Mouse (Mus musculus) kidney, postnatal 4 days (tissue): Measurements from ENCODE around the gene Toe1.
"Not testable (repeated sequence)": the region's sequence is repeated elsewhere in the genome, so short reads cannot be mapped to it uniquely, and the experiment has no call there.

Experiments
- DNase-seq, 2 experiments: peaks; one replicate each; pipeline ENCODE4 v3.0.0; 2021; ENCODE audit warnings: mixed read lengths in 2 of 2

Gene Toe1

DNA sequence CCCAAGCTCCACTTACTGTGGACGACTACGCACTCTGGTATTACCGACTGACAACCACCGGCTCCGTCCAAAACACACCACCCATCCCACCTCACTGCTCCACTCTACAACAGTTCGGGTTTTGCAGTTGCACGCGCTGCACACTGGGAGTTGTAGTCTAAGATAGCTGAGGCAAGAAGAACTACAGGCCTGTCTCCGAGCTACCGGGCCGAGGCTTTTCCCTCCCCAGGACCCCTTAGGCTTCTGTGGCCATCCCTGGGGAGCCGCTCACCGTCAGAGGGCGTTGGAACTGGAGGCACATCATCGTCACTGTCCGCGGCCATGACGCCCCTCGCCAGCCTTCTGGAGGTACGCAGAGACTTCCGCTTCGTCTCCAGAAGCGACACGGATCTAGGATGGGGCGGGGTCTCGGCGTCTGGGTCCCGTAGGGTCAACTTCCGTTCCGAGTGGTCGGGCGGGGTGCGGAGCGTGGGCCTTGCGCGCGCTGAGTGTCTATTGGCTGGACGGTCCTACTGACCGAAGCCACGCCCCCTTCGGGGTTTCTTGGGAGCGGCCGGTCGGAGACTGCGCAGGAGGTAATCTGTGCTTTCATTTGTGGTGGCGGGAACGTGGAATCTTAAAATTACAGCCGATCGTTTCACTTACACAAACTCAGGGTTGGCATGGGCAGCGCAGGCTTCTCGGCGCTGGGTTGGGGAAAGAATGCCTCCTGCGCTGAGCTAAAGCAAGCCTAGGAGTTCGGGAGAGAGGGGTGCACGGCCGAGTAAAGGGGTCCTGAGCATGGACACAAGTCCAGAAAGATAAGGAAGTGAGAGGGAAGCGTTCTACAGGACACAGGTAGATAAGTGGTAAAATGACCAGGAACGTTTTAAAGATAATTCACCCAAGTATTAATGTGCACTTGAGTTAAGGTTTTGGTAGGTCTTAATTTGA, at the start of gene Toe1, which contains the start of gene Mutyh:
TSS of gene Toe1 (minus strand) at position 444 of the 933 bp plus-strand sequence.
TSS of gene Mutyh (plus strand) at position 527 of the 933 bp plus-strand sequence.
- peak; percentile 96 to 98 for DNase-seq

DNA sequence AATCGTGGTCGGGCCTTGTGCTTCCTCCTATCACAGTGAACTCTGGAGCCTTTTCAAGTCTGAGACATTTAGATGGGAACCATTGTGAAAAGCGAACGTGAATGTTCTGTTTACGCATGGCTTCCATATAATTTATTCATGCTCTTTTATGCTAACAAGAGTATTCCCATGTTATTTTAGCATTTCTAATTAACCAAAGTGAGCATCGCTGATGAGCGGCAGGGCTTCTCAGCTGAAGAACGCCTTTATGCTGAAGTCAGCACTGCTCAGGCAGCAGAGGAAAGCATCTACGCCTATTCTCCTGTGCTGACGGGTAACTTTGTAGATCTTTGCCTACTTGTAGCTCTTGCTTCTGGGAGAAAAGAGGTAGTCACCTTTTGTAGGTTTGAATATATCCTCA, 49.8 kb upstream of the Toe1 start:
- no peak for DNase-seq

DNA sequence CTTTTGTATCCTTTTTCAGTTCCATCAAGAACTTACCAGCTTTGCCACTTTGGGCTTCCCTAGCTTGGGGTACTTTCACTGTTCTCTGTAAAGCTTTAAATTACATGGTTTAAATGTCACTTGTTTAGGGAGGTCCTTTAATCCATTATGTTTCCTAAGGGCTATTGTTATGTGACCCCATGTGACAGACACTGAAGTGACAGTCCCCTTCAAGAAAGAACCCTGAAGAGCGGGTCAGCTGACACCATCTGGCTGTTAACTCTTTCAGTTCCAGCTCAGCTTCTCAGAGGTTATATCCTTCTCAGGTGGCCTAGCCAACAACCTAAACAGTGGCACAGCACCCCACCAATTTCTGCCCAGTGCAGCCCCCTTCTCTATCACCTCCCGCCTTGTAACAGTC, 46.8 kb upstream of the Toe1 start:
- DNase-seq = no peak

DNA sequence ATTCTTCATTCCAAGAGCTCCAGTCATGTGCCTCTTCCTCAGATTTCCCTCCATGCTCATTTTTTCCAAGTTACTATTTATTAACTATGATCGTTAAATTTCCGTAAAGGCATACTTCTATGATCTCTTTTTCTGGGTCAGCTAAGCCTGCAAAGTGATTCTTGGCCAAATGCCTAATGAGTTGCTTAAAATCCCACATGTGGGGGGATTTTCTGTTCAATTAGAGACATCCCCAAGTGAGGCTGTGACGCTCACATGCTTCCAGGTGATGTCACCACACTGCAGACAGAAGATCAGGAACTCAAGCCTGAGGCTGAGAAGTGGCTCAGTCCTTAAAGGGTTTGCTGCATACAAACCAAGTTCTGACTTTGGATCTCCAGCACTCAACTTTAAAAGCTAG, 42.5 kb upstream of the Toe1 start:
- no peak for DNase-seq

DNA sequence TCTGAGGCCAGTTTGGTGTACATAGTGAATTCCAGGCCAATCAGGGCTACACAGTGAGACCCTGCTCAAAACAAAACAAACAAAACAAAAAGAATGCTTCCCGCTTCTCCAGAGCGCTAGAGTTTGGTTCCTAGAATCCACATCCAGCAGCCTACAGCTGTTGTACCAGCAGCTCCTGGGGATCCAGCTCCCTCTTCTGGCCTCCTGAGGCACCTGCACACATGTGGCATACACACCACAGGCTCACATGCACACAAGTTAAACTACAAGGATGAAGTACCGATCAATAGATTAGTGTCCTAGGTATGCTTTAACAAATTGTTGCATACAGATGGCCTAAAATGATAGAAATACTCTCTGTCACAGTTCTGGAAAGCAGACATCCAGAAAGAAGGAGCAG, 36.9 kb upstream of the Toe1 start:
- DNase-seq = no peak

GRCm38 (mm10) chr4:116840841-116841240, 33.4 kb upstream of the Toe1 start:
- no peak for DNase-seq

- DNase-seq = not testable (repeated sequence)
These were observed 32.7 kb upstream of the Toe1 start for GRCm38 (mm10) chr4:116840096-116840495.

DNA sequence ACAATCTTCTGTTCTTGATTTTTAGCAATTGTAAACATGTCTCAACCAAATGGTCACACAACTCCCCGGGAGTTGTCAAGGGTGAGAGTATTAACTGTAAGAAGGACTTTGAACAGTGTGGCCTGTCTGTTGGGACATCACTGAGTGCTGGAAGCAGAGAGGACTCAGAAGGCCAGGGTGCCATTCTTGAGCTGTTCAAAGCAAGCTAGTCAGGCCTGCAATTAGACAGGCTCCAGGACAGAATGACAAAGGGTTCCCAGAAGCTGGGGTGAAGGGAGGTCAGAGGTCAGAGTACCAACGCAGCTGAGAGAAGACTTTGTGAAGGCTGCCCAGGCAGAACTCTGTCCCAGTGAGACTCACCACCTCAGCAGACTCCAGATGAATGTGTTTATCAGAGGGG, 31.6 kb upstream of the Toe1 start:
- peak in 1 of 2 experiments; percentile 24 for DNase-seq

- DNase-seq = peak; percentile 57 to 63
These were observed 22.6 kb upstream of the Toe1 start for GRCm38 (mm10) chr4:116830070-116830368.

DNA sequence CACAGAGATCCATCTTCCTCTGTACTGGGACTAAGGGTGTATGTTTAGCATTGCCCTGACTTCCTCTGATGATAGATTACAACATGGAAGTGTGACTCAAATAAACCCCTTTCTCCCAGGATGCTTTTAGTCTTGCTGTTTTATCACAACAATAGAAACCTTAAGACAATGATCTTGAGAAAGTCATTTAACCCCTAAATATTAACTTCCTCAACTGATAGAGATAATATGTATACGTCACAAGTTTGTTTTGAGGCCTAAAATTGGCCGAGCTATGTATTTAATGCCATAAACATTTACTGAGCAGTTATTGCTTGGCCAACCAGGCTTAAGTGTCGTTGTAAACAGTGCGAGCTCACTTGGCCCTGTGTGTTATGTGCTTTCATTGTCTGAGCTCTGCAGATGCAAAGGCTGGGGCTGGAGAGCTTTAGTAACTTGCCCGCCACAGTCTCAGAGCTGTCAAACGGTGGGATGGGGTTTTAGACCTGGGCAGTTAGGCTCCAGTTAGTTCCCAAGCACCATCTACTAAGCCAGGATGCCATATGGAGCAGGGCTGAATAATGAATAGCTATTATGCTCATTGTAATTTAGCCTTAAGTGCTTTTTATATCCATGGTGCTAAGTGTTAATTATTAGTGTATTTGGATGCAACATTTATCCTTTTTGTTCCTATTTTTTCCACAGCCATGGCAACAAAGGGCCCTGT, 22.1 kb upstream of the Toe1 start:
- DNase-seq = no peak

DNA sequence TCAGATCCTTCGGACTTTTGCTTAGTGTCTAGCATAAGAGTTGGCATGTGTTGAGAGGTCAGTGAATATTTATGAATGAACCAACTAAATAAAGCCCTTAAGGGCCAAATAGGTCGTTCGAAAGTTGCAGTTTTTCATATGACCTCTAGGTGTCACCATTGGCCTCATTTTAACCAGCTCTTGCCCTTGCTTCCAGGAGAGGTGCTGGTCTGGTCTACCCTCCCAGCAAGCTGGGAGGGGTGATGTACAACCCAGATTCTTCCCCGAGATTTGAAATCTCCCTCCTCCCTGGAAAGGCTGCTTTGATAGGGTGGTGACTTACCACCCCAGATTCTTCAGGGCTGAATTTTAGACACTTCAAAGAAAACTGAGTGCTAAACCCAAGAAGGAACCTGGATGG, 20.4 kb upstream of the Toe1 start:
- DNase-seq = peak; percentile 13 to 36

- DNase-seq = peak; percentile 74 to 82
These were observed 17.1 kb upstream of the Toe1 start for GRCm38 (mm10) chr4:116824541-116825004.

DNA sequence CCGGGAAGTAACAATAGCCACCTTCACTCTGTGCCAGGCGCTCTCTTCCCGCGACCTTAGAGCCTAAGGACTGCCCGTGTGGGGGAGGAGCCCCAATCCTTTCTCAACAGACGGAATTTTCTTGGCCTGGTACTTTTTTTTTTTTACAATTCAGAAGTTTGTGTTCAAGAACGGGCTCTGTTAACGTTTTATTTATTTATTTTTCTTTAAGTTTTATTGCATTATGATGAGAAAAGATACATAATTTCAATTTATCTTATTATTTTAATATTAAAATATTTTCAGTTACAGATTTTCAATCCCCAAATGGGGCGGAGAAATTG, 14.2 kb upstream of the Toe1 start, which contains the start of gene Hpdl:
TSS of gene Hpdl (minus strand) at position 14 of the 323 bp plus-strand sequence.
- DNase-seq = no peak

DNA sequence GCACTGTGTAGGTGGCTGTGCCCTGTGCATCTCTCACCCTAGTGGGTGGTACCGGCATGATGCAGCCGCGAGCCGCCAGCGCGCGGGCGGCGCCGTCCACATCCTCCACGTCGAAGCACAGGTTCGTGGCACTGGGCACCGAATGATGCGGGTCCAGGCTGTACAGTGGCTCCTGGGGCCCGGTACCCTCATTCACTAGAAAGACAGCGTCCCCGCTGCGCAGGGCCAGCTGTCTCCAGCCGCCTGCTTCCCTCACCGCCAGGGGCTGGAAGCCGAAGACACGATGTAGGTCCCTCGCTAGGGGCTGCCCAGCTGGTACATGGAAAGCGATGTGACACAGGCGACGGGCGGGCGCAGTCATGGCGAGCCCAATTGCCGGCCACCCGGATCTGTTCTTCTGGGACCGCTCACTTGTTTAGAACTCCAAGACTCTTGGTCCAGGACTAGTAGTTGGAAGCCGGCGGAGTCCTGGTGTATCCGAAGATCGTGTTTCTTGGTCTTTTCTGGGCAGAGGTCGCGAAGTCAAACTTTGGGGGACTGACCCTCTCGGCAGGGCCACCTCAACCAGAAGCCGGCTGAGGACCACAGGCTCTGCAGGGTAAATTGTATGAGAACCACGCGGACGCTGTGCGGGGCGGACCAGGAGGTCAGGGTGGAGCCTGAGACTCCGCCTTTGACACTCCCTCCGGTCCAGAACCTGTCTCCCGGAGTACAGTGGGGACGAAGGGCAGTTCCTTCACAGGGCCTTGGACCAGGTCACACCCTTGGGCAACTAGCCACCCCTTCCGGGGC, 13.7 kb upstream of the Toe1 start:
- peak; percentile 79 to 85 for DNase-seq

GRCm38 (mm10) chr4:116819968-116820901, 12.8 kb upstream of the Toe1 start:
- no peak for DNase-seq

- DNase-seq = no peak
These were observed 10.0 kb upstream of the Toe1 start for GRCm38 (mm10) chr4:116817486-116817885.

DNA sequence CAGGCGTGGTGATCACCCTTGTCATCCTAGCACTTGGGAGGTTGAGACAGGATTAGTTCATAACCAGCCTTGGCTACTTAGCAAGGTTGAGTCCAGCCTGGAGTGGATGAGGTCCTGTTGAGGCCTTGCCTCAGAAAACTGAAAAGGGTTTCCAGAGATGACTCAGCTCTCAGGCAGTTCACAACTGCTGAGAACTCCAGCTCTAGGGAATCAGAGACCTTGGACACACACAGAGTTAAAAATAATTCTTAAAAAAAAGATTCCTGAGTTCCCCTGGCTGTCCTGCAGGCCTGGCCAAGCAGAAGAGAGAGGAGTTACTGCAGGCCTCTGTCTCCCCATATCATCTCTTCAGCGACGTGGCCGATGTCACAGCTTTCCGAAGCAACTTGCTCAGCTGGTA, 7.8 kb upstream of the Toe1 start:
- DNase-seq = no peak

DNA sequence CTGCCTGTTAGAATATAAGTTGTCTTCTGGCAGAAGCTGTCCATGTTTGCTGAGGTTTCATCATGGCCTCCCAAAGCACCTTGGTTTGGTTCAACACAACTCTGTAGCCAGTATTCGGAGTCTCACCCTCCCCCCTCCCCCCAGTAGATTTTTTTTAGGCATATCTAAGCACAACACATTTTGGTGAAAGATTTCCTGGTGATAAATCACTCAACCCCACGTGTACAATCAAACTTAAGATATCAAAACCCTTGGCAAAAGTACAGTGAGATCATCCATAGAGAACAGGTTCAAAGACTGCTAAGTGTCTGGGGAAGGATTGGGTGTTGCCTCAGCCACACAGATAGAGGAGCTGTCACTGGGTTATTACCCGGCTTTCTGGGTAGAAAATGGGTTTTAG, 3.6 kb upstream of the Toe1 start:
- DNase-seq = no peak

- peak; percentile 33 to 38 for DNase-seq
These were observed 7.5 kb downstream of the Toe1 start for GRCm38 (mm10) chr4:116799901-116800300.

GRCm38 (mm10) chr4:116796442-116797110, 10.9 kb downstream of the Toe1 start:
- no peak for DNase-seq

DNA sequence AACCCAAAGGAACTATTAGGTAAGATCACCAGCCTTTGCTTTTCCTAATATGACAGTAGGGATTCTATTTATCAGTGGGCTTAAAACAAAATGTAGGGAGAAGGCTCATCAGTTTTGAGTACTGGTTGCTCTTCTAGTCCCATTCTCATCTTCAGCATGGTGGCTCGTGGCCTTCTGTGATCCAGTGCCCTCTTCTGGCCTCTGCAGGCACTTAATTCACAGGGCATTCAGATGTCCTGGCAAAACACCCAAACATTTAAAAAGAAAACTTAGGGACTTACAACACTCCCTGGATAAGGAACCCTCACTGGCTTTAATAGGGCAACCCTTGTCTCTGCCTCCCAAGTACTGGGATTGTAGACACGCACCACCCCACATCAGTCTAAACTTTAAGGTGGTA, 13.2 kb downstream of the Toe1 start:
- no peak for DNase-seq
